Mouse (Mus musculus) forebrain, embryonic 16.5 days (tissue): ENCODE data around the gene Tubal3. TPM values are rescaled to one million over a fixed set of nuclear protein-coding genes. Genes with fewer than 3 reads are reported as not detected.

ENCODE experiments used
- ATAC-seq: fragments of 200-750 bp; cut with Nextera tagmentation; 2 replicates; pipeline ENCODE4 v1.8.0; 2017; ENCODE audit warnings: mild to moderate bottlenecking, moderate library complexity
- H3K27ac ChIP-seq: fragments of 300-500 bp; sonication (generic); 2 replicates; pipeline ENCODE4 v1.5.1; 2014; ENCODE audit warnings: low read length, control low read depth
- H3K27me3 ChIP-seq: fragments of 300-500 bp; sonication (generic); replicated peaks from 2 replicates; pipeline ENCODE4 v1.6.1; 2014; ENCODE audit warnings: low read length; ENCODE audit not compliant: control insufficient read depth, insufficient read depth
- H3K36me3 ChIP-seq: fragments of 300-500 bp; sonication (generic); 2 replicates; pipeline ENCODE4 v1.6.1; 2014; ENCODE audit not compliant: control insufficient read depth, insufficient read depth
- H3K4me1 ChIP-seq: fragments of 300-500 bp; sonication (generic); replicated peaks from 2 replicates; pipeline ENCODE4 v1.6.1; 2014; ENCODE audit warnings: low read length; ENCODE audit not compliant: control insufficient read depth, insufficient read depth
- H3K4me2 ChIP-seq: fragments of 300-500 bp; sonication (generic); 2 replicates; pipeline ENCODE4 v1.6.1; 2014; ENCODE audit warnings: mild to moderate bottlenecking, low read length, control low read depth
- H3K4me3 ChIP-seq: fragments of 300-500 bp; sonication (generic); replicated peaks from 2 replicates; pipeline ENCODE4 v1.5.1; 2014; ENCODE audit warnings: mild to moderate bottlenecking, low read length, control low read depth
- H3K9ac ChIP-seq: fragments of 300-500 bp; sonication (generic); replicated peaks from 2 replicates; pipeline ENCODE4 v1.6.1; 2014; ENCODE audit warnings: low read depth, low read length, control low read depth
- H3K9me3 ChIP-seq: fragments of 300-500 bp; sonication (generic); 2 replicates; pipeline ENCODE4 v1.6.1; 2016; ENCODE audit warnings: low read length; ENCODE audit not compliant: control insufficient read depth
- WGBS: fragments of 180-500 bp; shearing (Covaris S2); extraction: QIAGEN DNeasy Blood & Tissue Kit; methylation state at CpG from one replicate; pipeline ENCODE4 v1.1.7; 2014; 5-methylcytosine and 5-hydroxymethylcytosine counted together
- microRNA-seq: library from miRNA; unstranded; fragments of <30 nt; microRNA quantifications from one replicate; pipeline ENCODE4, GENCODE M21; 2017
- polyA plus RNA-seq: library from polyadenylated mRNA; unstranded; fragments of >200 nt; fragmentation: Nextera tagmentation; extraction: Ambion mirVana; gene quantifications from 2 replicates; pipeline ENCODE4 v1.2.1, GENCODE M21; 2015

Tubal3 gene
- polyA plus RNA-seq, 1 experiment from 2014 or later = 0.10 TPM

DNA sequence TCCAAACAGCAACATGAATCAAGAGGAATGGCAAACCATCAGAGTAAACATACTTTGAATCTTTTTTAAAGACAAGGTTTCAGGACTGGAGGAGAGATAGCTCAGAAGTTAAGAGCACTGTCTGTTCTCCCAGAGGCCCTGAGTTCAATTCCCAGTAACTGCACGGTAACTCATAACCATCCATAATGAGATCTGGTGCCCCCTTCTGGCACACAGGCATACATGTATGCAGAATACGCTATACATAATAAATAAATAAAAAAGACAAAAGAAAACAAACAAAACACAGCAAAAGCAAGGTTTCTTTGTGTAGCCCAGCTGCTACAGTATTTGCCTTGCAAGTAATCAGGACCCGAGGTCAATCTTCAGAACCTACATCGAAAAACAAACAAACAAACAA lies 31.4 kb downstream of the Tubal3 start:
- Histone ChIP-seq H3K27ac (no peak overlapping the region), H3K4me2 (no peak overlapping the region), H3K4me1 (no peaks in the 10 kb centered on the region), H3K9ac (no peak overlapping the region), H3K9me3 (no peaks in the 10 kb centered on the region), H3K4me3 (no peak overlapping the region), H3K36me3 (no peaks in the 10 kb centered on the region), H3K27me3 (no peaks in the 10 kb centered on the region)
- WGBS = 89% methylated on average over 4 of the region's 4 CpGs
- ATAC-seq = no peak

DNA sequence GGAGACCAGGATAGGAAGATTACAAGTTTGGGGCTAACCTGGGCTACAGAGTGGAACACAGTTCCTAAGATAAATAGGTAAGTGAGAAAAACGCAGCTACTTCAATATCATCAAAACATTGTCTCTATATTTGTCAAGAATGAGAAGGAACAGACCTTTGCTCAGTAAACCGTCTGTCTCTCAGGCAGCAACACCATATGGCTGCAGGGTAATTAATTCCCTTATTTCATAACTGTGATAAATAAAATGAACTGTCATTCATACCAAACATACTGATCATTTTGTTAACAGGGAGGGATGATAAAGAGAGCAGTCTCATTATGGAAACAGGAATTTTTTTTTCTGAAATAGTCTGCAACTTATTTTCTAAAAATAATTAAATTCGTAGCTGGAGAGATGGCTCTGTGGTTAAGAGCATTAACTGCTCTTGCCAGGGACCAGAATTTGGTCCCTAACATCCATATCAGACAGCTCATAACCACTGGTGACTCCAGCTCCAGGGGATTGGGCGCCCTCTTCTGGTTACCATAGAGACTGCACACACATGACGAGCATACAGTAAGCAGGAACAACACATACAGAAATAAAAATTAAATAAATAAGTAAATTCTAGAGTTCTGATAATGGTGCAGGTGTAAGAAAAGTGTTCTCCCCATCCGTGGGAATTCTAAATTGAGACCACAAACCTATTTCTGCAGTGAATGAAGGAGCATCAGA lies 33.3 kb downstream of the Tubal3 start:
- ATAC-seq = peak; percentile 65; the same call in 1 of the 2 replicates
- 73% methylated on average over 6 of the region's 6 CpGs for WGBS
- no peak overlapping the region for H3K9ac ChIP-seq
- no peak overlapping the region for H3K4me3 ChIP-seq
- H3K4me2 ChIP-seq = no peak overlapping the region
- no peaks in the 10 kb centered on the region for H3K36me3 ChIP-seq
- H3K27me3 ChIP-seq = no peaks in the 10 kb centered on the region
- H3K4me1 ChIP-seq = no peaks in the 10 kb centered on the region
- H3K27ac ChIP-seq = no peak overlapping the region
- no peaks in the 10 kb centered on the region for H3K9me3 ChIP-seq

DNA sequence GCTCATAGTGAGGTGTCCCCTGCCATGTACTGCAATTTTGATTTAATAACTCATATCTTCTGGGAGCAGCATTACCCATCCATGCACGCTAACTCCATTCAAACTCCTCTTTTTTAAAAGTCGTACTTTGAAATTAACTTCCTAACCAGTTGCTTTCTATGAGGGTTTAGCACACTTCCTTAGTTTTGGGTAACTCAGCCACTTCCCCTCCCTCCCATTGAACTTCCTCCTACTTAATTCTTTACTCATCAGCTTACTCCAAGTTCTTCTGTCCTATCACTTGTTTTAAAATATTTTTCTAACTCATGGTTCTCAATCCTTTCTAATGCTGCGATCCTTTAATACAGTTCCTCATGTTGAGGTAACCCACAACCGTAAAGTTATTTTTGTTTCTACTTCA lies 50.8 kb downstream of the Tubal3 start:
- Histone ChIP-seq H3K27me3 (no peaks in the 10 kb centered on the region), H3K9me3 (no peaks in the 10 kb centered on the region), H3K4me2 (no peak overlapping the region), H3K4me3 (no peak overlapping the region), H3K27ac (no peak overlapping the region), H3K4me1 (no peaks in the 10 kb centered on the region), H3K9ac (no peak overlapping the region), H3K36me3 (no peaks in the 10 kb centered on the region)
- no peak for ATAC-seq
- WGBS = 90% methylated on average over 4 of the region's 4 CpGs

Small RNA genes within 50 kb of the gene (microRNA-seq; reads per million reads assigned to microRNA genes)
- gene Gm22460 = not detected

Other genes with a start within 250 kb of the Tubal3 start
- not detected in 2 replicates for gene Calml3, start 114.0 kb upstream of the Tubal3 start, polyA plus RNA-seq
- 0.55 TPM in 1 of 2 replicates, not detected in the other for gene Calm4, start 80.5 kb upstream of the Tubal3 start, polyA plus RNA-seq
- not detected in 2 replicates for gene Calm5, start 64.1 kb upstream of the Tubal3 start, polyA plus RNA-seq
- 14.2 and 15.1 TPM in 2 replicates for gene Net1, start 54 bp upstream of the Tubal3 start, polyA plus RNA-seq
- gene Ucn3, start 27.1 kb downstream of the Tubal3 start, polyA plus RNA-seq = 0.21 and 0.56 TPM in 2 replicates
- 0.71 and 1.0 TPM in 2 replicates for gene Akr1c14, start 130.7 kb downstream of the Tubal3 start, polyA plus RNA-seq
- 0.23 and 0.41 TPM in 2 replicates for gene Akr1c18, start 232.4 kb downstream of the Tubal3 start, polyA plus RNA-seq